Mouse (Mus musculus): ENCODE results near the gene Ccnd2. TPM values are rescaled to one million over a fixed set of nuclear protein-coding genes. Genes with fewer than 3 reads are reported as not detected.

The Ccnd2 gene
- polyA plus RNA-seq, 1 experiment from 2014 or later, result 1,039 TPM

- H3K4me3 ChIP-seq, result no peak overlapping the region
- no peaks in the 10 kb centered on the region for H3K9me3 ChIP-seq
- DNase-seq (ENCODE audit: low spot score), result no peak
- no peaks in the 10 kb centered on the region for H3K27me3 ChIP-seq (replicated peaks; ENCODE audit: low read depth, poor library complexity, severe bottlenecking)
- H3K27ac ChIP-seq (replicated peaks), result no peak overlapping the region
- 81% methylated on average over 20 of the region's 20 CpGs for WGBS
- peaks cover 74% of the 10 kb centered on the region for H3K36me3 ChIP-seq (replicated peaks)
- peaks cover 62% of the 10 kb centered on the region for H3K4me1 ChIP-seq
Observed at GRCm38 (mm10) chr6:127145464-127146190, 6.4 kb downstream of the Ccnd2 start.

- no peak overlapping the region for H3K4me3 ChIP-seq
- DNase-seq (ENCODE audit: low spot score), result no peak
- WGBS, result 88% methylated on average over 7 of the region's 7 CpGs
- no peak overlapping the region; the same call in 1 of the 2 replicates for H3K27ac ChIP-seq (replicated peaks)
- H3K9me3 ChIP-seq, result no peaks in the 10 kb centered on the region
- H3K36me3 ChIP-seq (replicated peaks), result peaks cover 93% of the 10 kb centered on the region
- peaks cover 61% of the 10 kb centered on the region for H3K4me1 ChIP-seq
- H3K27me3 ChIP-seq (replicated peaks; ENCODE audit: low read depth, poor library complexity, severe bottlenecking), result no peaks in the 10 kb centered on the region
Observed at GRCm38 (mm10) chr6:127143576-127144288, 8.3 kb downstream of the Ccnd2 start.

GRCm38 (mm10) chr6:127143124-127143520, 8.9 kb downstream of the Ccnd2 start:
- Histone ChIP-seq H3K36me3 (replicated peaks) (peaks cover 95% of the 10 kb centered on the region), H3K9me3 (no peaks in the 10 kb centered on the region), H3K4me3 (no peak overlapping the region), H3K4me1 (peaks cover 55% of the 10 kb centered on the region), H3K27me3 (replicated peaks; ENCODE audit: low read depth, poor library complexity, severe bottlenecking) (no peaks in the 10 kb centered on the region), H3K27ac (replicated peaks) (peak overlapping the region; percentile 15; the same call in 1 of the 2 replicates)
- DNase-seq (ENCODE audit: low spot score), result no peak
- WGBS, result 82% methylated on average over 10 of the region's 10 CpGs

GRCm38 (mm10) chr6:127142154-127143123, 9.6 kb downstream of the Ccnd2 start:
- peak; percentile 69 for DNase-seq (ENCODE audit: low spot score)
- Histone ChIP-seq H3K9me3 (no peaks in the 10 kb centered on the region), H3K27me3 (replicated peaks; ENCODE audit: low read depth, poor library complexity, severe bottlenecking) (no peaks in the 10 kb centered on the region), H3K36me3 (replicated peaks) (peaks cover 97% of the 10 kb centered on the region), H3K4me1 (peaks cover 48% of the 10 kb centered on the region), H3K27ac (replicated peaks) (peak overlapping the region; percentile 15; the same call in 1 of the 2 replicates), H3K4me3 (0 out of 2 replicates have a peak overlapping the region, but pooled peaks have one; percentile 8)
- 22% methylated on average over 10 of the region's 10 CpGs for WGBS

- Histone ChIP-seq H3K4me1 (peaks cover 23% of the 10 kb centered on the region), H3K9me3 (no peaks in the 10 kb centered on the region), H3K27ac (replicated peaks) (no peak overlapping the region), H3K4me3 (no peak overlapping the region), H3K36me3 (replicated peaks) (peaks cover 99% of the 10 kb centered on the region), H3K27me3 (replicated peaks; ENCODE audit: low read depth, poor library complexity, severe bottlenecking) (no peaks in the 10 kb centered on the region)
- 97% methylated on average over 11 of the region's 11 CpGs for WGBS
- no peak for DNase-seq (ENCODE audit: low spot score)
Observed at GRCm38 (mm10) chr6:127138962-127139361, 13.0 kb downstream of the Ccnd2 start.

- no peak overlapping the region for H3K4me3 ChIP-seq
- no peak overlapping the region for H3K27ac ChIP-seq (replicated peaks)
- H3K36me3 ChIP-seq (replicated peaks), result peaks cover 100% of the 10 kb centered on the region
- 70% methylated on average over 16 of the region's 16 CpGs for WGBS
- H3K4me1 ChIP-seq, result 0 out of 2 replicates have a peak, but pooled peaks cover 7% of the 10 kb centered on the region
- H3K27me3 ChIP-seq (replicated peaks; ENCODE audit: low read depth, poor library complexity, severe bottlenecking), result no peaks in the 10 kb centered on the region
- no peak for DNase-seq (ENCODE audit: low spot score)
- H3K9me3 ChIP-seq, result no peaks in the 10 kb centered on the region
Observed at GRCm38 (mm10) chr6:127133433-127134245, 18.4 kb downstream of the Ccnd2 start.

- no peak overlapping the region for H3K4me3 ChIP-seq
- 0 out of 2 replicates have a peak, but pooled peaks cover 7% of the 10 kb centered on the region for H3K4me1 ChIP-seq
- H3K36me3 ChIP-seq (replicated peaks), result peaks cover 99% of the 10 kb centered on the region
- H3K27me3 ChIP-seq (replicated peaks; ENCODE audit: low read depth, poor library complexity, severe bottlenecking), result no peaks in the 10 kb centered on the region
- 81% methylated on average over 3 of the region's 3 CpGs for WGBS
- DNase-seq (ENCODE audit: low spot score), result no peak
- H3K9me3 ChIP-seq, result no peaks in the 10 kb centered on the region
- no peak overlapping the region for H3K27ac ChIP-seq (replicated peaks)
Observed at GRCm38 (mm10) chr6:127132719-127133118, 19.3 kb downstream of the Ccnd2 start.

GRCm38 (mm10) chr6:127131946-127132345, 20.0 kb downstream of the Ccnd2 start:
- WGBS, result 78% methylated on average over 3 of the region's 3 CpGs
- Histone ChIP-seq H3K4me3 (no peak overlapping the region), H3K27ac (replicated peaks) (no peak overlapping the region), H3K4me1 (0 out of 2 replicates have a peak, but pooled peaks cover 7% of the 10 kb centered on the region), H3K27me3 (replicated peaks; ENCODE audit: low read depth, poor library complexity, severe bottlenecking) (no peaks in the 10 kb centered on the region), H3K9me3 (no peaks in the 10 kb centered on the region), H3K36me3 (replicated peaks) (peaks cover 99% of the 10 kb centered on the region)
- no peak for DNase-seq (ENCODE audit: low spot score)

GRCm38 (mm10) chr6:127130377-127130776, 21.6 kb downstream of the Ccnd2 start:
- Histone ChIP-seq H3K9me3 (no peaks in the 10 kb centered on the region), H3K27me3 (replicated peaks; ENCODE audit: low read depth, poor library complexity, severe bottlenecking) (no peaks in the 10 kb centered on the region), H3K27ac (replicated peaks) (no peak overlapping the region), H3K4me1 (0 out of 2 replicates have a peak, but pooled peaks cover 7% of the 10 kb centered on the region), H3K36me3 (replicated peaks) (peaks cover 96% of the 10 kb centered on the region), H3K4me3 (no peak overlapping the region)
- no peak for DNase-seq (ENCODE audit: low spot score)
- 77% methylated on average over 13 of the region's 13 CpGs for WGBS

- no peaks in the 10 kb centered on the region for H3K9me3 ChIP-seq
- H3K27ac ChIP-seq (replicated peaks), result no peak overlapping the region
- DNase-seq (ENCODE audit: low spot score), result no peak
- H3K27me3 ChIP-seq (replicated peaks; ENCODE audit: low read depth, poor library complexity, severe bottlenecking), result no peaks in the 10 kb centered on the region
- peaks cover 88% of the 10 kb centered on the region for H3K36me3 ChIP-seq (replicated peaks)
- no peak overlapping the region for H3K4me3 ChIP-seq
- 94% methylated on average over 14 of the region's 14 CpGs for WGBS
- peaks cover 9% of the 10 kb centered on the region; the same call in 1 of the 2 replicates for H3K4me1 ChIP-seq
Observed at GRCm38 (mm10) chr6:127129659-127130058, 22.3 kb downstream of the Ccnd2 start.

GRCm38 (mm10) chr6:127123506-127123905, 28.5 kb downstream of the Ccnd2 start:
- H3K4me1 ChIP-seq, result peaks cover 3% of the 10 kb centered on the region; the same call in 1 of the 2 replicates
- no peak for DNase-seq (ENCODE audit: low spot score)
- H3K9me3 ChIP-seq, result no peaks in the 10 kb centered on the region
- 92% methylated on average over 7 of the region's 7 CpGs for WGBS
- H3K36me3 ChIP-seq (replicated peaks), result peaks cover 28% of the 10 kb centered on the region
- H3K4me3 ChIP-seq, result no peak overlapping the region
- H3K27me3 ChIP-seq (replicated peaks; ENCODE audit: low read depth, poor library complexity, severe bottlenecking), result no peaks in the 10 kb centered on the region
- no peak overlapping the region for H3K27ac ChIP-seq (replicated peaks)

All from embryonic facial prominence, embryonic 10.5 days (tissue).